Mouse (Mus musculus) embryonic facial prominence, embryonic 13.5 days (tissue): ENCODE results near the gene Cyp4f16. TPM values are rescaled to one million over a fixed set of nuclear protein-coding genes. Genes with fewer than 3 reads are reported as not detected.
A peak's percentile ranks its signal among the peaks of the same experiment; 100 is the strongest.
"Not testable (repeated sequence)": the region's sequence is repeated elsewhere in the genome, so short reads cannot be mapped to it uniquely, and the experiment has no call there.

Experiments used
- ATAC-seq: fragments of 200-750 bp; cut with Nextera tagmentation; 2 replicates; pipeline ENCODE4 v1.8.0; 2017; ENCODE audit warnings: low read depth; ENCODE audit not compliant: insufficient number of reproducible peaks, insufficient read depth, low FRiP score, low TSS enrichment
- H3K27ac ChIP-seq: fragments of 300-500 bp; sonication (generic); 2 replicates; pipeline ENCODE4 v1.5.1; 2015; ENCODE audit warnings: moderate library complexity, mild to moderate bottlenecking, inconsistent platforms
- H3K27me3 ChIP-seq: fragments of 300-500 bp; sonication (generic); 2 replicates; pipeline ENCODE4 v1.6.1; 2015; ENCODE audit warnings: mild to moderate bottlenecking, inconsistent platforms
- H3K36me3 ChIP-seq: fragments of 300-500 bp; sonication (generic); 2 replicates; pipeline ENCODE4 v1.6.1; 2015; ENCODE audit warnings: mild to moderate bottlenecking, inconsistent platforms
- H3K4me1 ChIP-seq: fragments of 300-500 bp; sonication (generic); 2 replicates; pipeline ENCODE4 v1.6.1; 2015; ENCODE audit warnings: inconsistent platforms
- H3K4me2 ChIP-seq: fragments of 300-500 bp; sonication (generic); 2 replicates; pipeline ENCODE4 v1.6.1; 2015; ENCODE audit warnings: moderate library complexity, mild to moderate bottlenecking, inconsistent platforms
- H3K4me3 ChIP-seq: fragments of 300-500 bp; sonication (generic); 2 replicates; pipeline ENCODE4 v1.5.1; 2015; ENCODE audit warnings: mild to moderate bottlenecking, inconsistent platforms
- H3K9ac ChIP-seq: fragments of 300-500 bp; sonication (generic); 2 replicates; pipeline ENCODE4 v1.6.1; 2015; ENCODE audit warnings: mild to moderate bottlenecking, inconsistent platforms
- H3K9me3 ChIP-seq: fragments of 300-500 bp; sonication (generic); 2 replicates; pipeline ENCODE4 v1.6.1; 2016; ENCODE audit warnings: inconsistent platforms
- whole genome bisulfite sequencing: fragments of 180-500 bp; shearing (Covaris S2); methylation state at CpG from one replicate; pipeline ENCODE4 v1.1.7; 2015; ENCODE audit warnings: mixed read lengths; 5-methylcytosine and 5-hydroxymethylcytosine counted together
- polyA plus RNA-seq: library from polyadenylated mRNA; unstranded; fragments of >200 nt; fragmentation: Nextera tagmentation; extraction: Ambion mirVana; gene quantifications from 2 replicates; pipeline ENCODE4 v1.2.1, GENCODE M21; 2015

Cyp4f16 gene
- polyA plus RNA-seq, 1 experiment from 2014 or later: 20.5 TPM

DNA sequence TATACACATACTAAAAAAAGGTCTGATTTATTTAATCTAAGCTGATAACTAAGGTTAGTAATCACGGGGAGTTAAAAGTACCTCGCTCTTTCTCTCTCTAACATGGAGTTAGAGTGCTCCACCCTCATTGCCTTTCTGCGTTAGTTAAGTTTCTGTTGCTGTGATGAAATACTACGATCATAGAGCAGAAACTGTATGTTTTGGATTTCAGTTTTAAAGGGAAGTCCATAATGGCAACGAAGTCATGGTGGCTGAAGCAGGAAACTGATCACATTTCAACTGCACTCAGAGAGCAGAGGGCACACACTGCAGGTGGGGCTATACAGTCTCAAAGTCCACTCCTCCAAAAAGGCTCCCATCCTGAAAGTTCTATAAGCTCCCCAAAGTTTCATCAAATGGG, 13.5 kb upstream of the Cyp4f16 start:
- H3K9me3 ChIP-seq: no peaks in the 10 kb centered on the region
- no peak overlapping the region for H3K9ac ChIP-seq
- H3K27me3 ChIP-seq: no peaks in the 10 kb centered on the region
- whole genome bisulfite sequencing: 86% methylated on average over 5 of the region's 5 CpGs
- H3K4me2 ChIP-seq: no peak overlapping the region
- peaks cover 62% of the 10 kb centered on the region for H3K36me3 ChIP-seq
- no peak overlapping the region for H3K27ac ChIP-seq
- no peak for ATAC-seq
- no peaks in the 10 kb centered on the region for H3K4me1 ChIP-seq
- H3K4me3 ChIP-seq: no peak overlapping the region

DNA sequence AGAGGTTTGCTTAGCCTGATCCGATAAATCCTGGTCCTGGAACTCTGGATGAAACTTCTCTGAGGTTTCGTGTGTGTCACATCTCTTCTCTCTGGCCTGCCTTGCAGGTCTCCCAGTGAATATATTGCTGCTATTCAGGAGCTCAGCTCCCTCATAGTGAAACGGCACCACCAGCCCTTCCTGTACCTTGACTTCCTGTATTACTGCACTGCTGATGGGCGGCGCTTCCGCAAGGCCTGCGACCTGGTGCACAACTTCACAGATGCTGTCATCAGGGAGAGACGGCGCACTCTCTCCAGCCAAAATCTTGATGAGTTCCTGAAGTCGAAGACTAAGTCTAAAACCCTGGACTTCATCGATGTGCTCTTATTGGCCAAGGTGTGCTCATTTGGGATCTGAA, 12.5 kb upstream of the Cyp4f16 start:
- Histone ChIP-seq H3K4me1 (no peaks in the 10 kb centered on the region), H3K4me2 (no peak overlapping the region), H3K27ac (no peak overlapping the region), H3K9ac (no peak overlapping the region), H3K27me3 (no peaks in the 10 kb centered on the region), H3K4me3 (no peak overlapping the region), H3K9me3 (no peaks in the 10 kb centered on the region), H3K36me3 (peaks cover 71% of the 10 kb centered on the region)
- no peak for ATAC-seq
- WGBS: 90% methylated on average over 11 of the region's 11 CpGs

GRCm38 (mm10) chr17:32526341-32526740, 10.0 kb upstream of the Cyp4f16 start:
- H3K4me1 ChIP-seq, H3K4me3 ChIP-seq, H3K4me2 ChIP-seq, H3K9me3 ChIP-seq, H3K9ac ChIP-seq, ATAC-seq, H3K27ac ChIP-seq, H3K27me3 ChIP-seq: not testable (repeated sequence)
- peaks cover 57% of the 10 kb centered on the region for H3K36me3 ChIP-seq
- WGBS: 100% methylated on average over 1 of the region's 1 CpGs

DNA sequence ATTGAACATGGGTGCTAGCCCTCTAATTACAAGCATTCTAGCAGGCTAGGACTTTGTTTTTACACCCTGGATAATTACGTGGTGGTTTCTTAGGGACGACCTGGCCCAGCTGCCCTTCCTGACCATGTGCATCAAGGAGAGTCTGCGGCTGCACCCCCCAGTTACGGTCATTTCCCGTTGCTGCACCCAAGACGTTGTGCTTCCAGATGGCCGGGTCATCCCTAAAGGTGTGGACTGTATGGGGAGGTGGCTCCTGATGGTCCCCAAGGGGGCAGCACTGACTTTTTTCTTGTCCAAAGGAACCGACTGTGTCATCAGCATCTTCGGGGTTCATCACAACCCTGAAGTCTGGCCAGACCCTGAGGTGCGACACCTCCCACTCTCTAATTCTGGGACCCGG, 8.6 kb upstream of the Cyp4f16 start:
- WGBS: 86% methylated on average over 11 of the region's 11 CpGs
- H3K4me1 ChIP-seq: no peaks in the 10 kb centered on the region
- no peak overlapping the region for H3K4me3 ChIP-seq
- H3K27ac ChIP-seq: no peak overlapping the region
- H3K9me3 ChIP-seq: no peaks in the 10 kb centered on the region
- H3K4me2 ChIP-seq: no peak overlapping the region
- ATAC-seq: no peak
- peaks cover 47% of the 10 kb centered on the region for H3K36me3 ChIP-seq
- H3K27me3 ChIP-seq: no peaks in the 10 kb centered on the region
- no peak overlapping the region for H3K9ac ChIP-seq

DNA sequence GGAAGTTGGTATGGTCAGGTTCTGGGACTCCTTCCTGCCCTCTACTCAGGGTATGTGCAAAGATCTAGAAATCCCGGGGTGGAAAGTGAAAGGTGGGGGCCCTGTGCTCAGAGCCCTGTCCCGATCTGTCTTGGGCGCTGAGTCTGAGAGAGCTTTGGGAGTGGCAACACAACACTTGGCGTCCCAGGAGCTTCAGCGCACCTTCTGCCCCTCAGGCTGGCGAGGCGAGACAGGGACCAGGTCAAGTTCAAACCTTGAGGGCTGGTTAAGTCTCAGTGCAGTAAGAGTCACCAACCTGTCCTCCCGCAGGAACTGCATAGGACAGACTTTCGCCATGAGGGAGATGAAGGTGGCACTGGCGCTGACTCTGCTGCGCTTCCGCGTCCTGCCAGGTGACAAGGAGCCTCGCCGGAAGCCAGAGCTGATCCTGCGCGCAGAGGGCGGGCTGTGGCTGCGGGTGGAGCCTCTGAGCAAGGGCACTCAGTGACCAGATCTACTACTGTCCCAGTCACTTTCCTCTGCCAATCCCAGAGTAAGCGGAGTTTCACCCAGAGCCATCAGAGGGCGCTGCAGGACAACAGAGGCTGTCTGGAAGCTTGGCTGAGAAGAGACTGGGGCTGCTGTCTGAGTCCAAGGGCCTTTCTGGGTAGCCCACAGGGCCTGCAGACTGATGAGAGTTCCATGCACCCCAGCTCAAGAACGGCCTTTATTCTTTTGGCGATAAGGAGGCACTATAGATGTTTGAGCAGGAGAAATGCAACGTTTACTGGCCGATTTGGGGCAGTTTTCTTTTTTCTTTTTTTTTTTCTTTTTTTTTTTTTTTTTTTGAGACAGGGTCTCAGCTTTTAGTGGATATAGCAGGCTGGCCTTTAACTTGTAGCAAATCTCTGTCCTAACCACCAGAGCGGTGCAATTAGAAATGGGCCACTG, 7.7 kb upstream of the Cyp4f16 start:
- H3K4me1 ChIP-seq: no peaks in the 10 kb centered on the region
- peak overlapping the region; percentile 36; the same call in 1 of the 2 replicates for H3K9ac ChIP-seq
- peaks cover 37% of the 10 kb centered on the region for H3K36me3 ChIP-seq
- no peak overlapping the region for H3K27ac ChIP-seq
- 0 out of 2 replicates have a peak, but pooled peaks have one; percentile 22 for ATAC-seq
- H3K4me3 ChIP-seq: peak overlapping the region; percentile 20
- WGBS: 20% methylated on average over 26 of the region's 26 CpGs
- peak overlapping the region; percentile 36 for H3K4me2 ChIP-seq
- no peaks in the 10 kb centered on the region for H3K27me3 ChIP-seq
- H3K9me3 ChIP-seq: no peaks in the 10 kb centered on the region

GRCm38 (mm10) chr17:32532356-32532755, 4.0 kb upstream of the Cyp4f16 start:
- not testable (repeated sequence) for H3K9me3 ChIP-seq, H3K4me1 ChIP-seq, H3K4me2 ChIP-seq, H3K27me3 ChIP-seq, H3K4me3 ChIP-seq, ATAC-seq, H3K9ac ChIP-seq, H3K27ac ChIP-seq
- H3K36me3 ChIP-seq: peaks cover 14% of the 10 kb centered on the region; the same call in 1 of the 2 replicates
- WGBS: 69% methylated on average over 4 of the region's 4 CpGs

GRCm38 (mm10) chr17:32534068-32534467, 2.3 kb upstream of the Cyp4f16 start:
- Histone ChIP-seq H3K9ac (no peak overlapping the region), H3K9me3 (no peaks in the 10 kb centered on the region), H3K36me3 (no peaks in the 10 kb centered on the region), H3K4me2 (no peak overlapping the region), H3K27me3 (no peaks in the 10 kb centered on the region), H3K27ac (no peak overlapping the region), H3K4me1 (peaks cover 10% of the 10 kb centered on the region), H3K4me3 (no peak overlapping the region)
- ATAC-seq: no peak
- 80% methylated on average over 6 of the region's 6 CpGs for WGBS

GRCm38 (mm10) chr17:32536867-32537250, 501 bp downstream of the Cyp4f16 start:
- peak overlapping the region; percentile 62 for H3K27ac ChIP-seq
- peaks cover 10% of the 10 kb centered on the region for H3K4me1 ChIP-seq
- peak overlapping the region; percentile 54 for H3K4me3 ChIP-seq
- peak overlapping the region; percentile 71 for H3K4me2 ChIP-seq
- H3K27me3 ChIP-seq: no peaks in the 10 kb centered on the region
- no peak for ATAC-seq
- 0 out of 2 replicates have a peak, but pooled peaks cover 3% of the 10 kb centered on the region for H3K36me3 ChIP-seq
- H3K9ac ChIP-seq: peak overlapping the region; percentile 77
- no peaks in the 10 kb centered on the region for H3K9me3 ChIP-seq
- WGBS: 61% methylated on average over 5 of the region's 5 CpGs

GRCm38 (mm10) chr17:32544792-32545191, 8.4 kb downstream of the Cyp4f16 start:
- not testable (repeated sequence) for H3K4me3 ChIP-seq, ATAC-seq, H3K27me3 ChIP-seq, H3K9ac ChIP-seq, H3K27ac ChIP-seq, H3K9me3 ChIP-seq, H3K4me1 ChIP-seq, H3K4me2 ChIP-seq
- 96% methylated on average over 5 of the region's 5 CpGs for WGBS
- peaks cover 26% of the 10 kb centered on the region for H3K36me3 ChIP-seq

GRCm38 (mm10) chr17:32550377-32550776, 14.0 kb downstream of the Cyp4f16 start:
- H3K27me3 ChIP-seq, H3K9ac ChIP-seq, H3K9me3 ChIP-seq, ATAC-seq, H3K36me3 ChIP-seq, H3K4me1 ChIP-seq, H3K27ac ChIP-seq: not testable (repeated sequence)
- peak overlapping the region; percentile 52 for H3K4me2 ChIP-seq
- peak overlapping the region; percentile 27; the same call in 1 of the 2 replicates for H3K4me3 ChIP-seq
- WGBS: 89% methylated on average over 3 of the region's 3 CpGs

GRCm38 (mm10) chr17:32550900-32551770, 14.8 kb downstream of the Cyp4f16 start:
- peak overlapping the region; percentile 27 for H3K4me3 ChIP-seq
- peak; percentile 37; the same call in 1 of the 2 replicates for ATAC-seq

More at GRCm38 (mm10) chr17:32550900-32551770, 14.8 kb downstream of the Cyp4f16 start:
- Histone ChIP-seq H3K9me3 (no peaks in the 10 kb centered on the region), H3K36me3 (no peaks in the 10 kb centered on the region), H3K27ac (no peak overlapping the region), H3K27me3 (no peaks in the 10 kb centered on the region), H3K4me2 (peak overlapping the region; percentile 52), H3K4me1 (peaks cover 4% of the 10 kb centered on the region; the same call in 1 of the 2 replicates), H3K9ac (0 out of 2 replicates have a peak overlapping the region, but pooled peaks have one; percentile 40)
- WGBS: 15% methylated on average over 20 of the region's 20 CpGs
